Mouse (Mus musculus): ENCODE measurements around the gene Rasgef1c. TPM values are rescaled to one million over a fixed set of nuclear protein-coding genes. Genes with fewer than 3 reads are reported as not detected.

The Rasgef1c gene
- polyA plus RNA-seq, 1 experiment: not detected

DNA sequence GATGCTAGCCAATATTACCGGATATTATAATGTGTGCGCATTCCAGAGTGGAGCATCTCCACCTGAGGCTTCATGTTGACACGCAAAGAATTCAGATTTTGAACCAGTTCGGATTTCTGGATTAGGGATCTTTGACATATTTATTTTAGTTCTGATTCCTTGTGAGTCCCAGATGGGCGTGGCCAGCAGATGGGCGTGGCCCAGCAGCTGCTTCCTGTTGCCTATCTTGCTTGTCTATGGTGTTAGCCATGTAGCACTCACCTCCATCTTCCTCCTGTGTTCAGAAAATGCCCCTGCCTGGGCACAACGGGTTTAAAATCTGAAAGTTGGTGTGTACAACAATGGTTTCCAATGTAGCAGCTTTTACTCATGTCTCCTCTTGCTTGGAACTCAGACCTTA lies 24.5 kb downstream of the Rasgef1c start:
- H3K79me2 ChIP-seq (ENCODE audit: control insufficient read depth, insufficient read depth): no peaks in the 10 kb centered on the region
- H3K36me3 ChIP-seq (ENCODE audit: control insufficient read depth, insufficient read depth): no peaks in the 10 kb centered on the region
- H3K4me3 ChIP-seq (ENCODE audit: insufficient read depth, poor library complexity, severe bottlenecking): no peak overlapping the region
- peaks cover 43% of the 10 kb centered on the region for H3K27me3 ChIP-seq (ENCODE audit: control insufficient read depth, insufficient read depth, insufficient read length)
- no peak for TF ChIP-seq MAX (IDR thresholded peaks at IDR 0.05)
- no peaks in the 10 kb centered on the region for H3K79me3 ChIP-seq (ENCODE audit: low read depth)
- H3ac ChIP-seq (ENCODE audit: control insufficient read depth, insufficient read length, low read depth): no peak overlapping the region

- Histone ChIP-seq H3K79me2 (ENCODE audit: control insufficient read depth, insufficient read depth) (no peaks in the 10 kb centered on the region), H3ac (ENCODE audit: control insufficient read depth, insufficient read length, low read depth) (no peak overlapping the region), H3K27me3 (ENCODE audit: control insufficient read depth, insufficient read depth, insufficient read length) (peaks cover 35% of the 10 kb centered on the region), H3K4me3 (ENCODE audit: insufficient read depth, poor library complexity, severe bottlenecking) (no peak overlapping the region), H3K79me3 (ENCODE audit: low read depth) (no peaks in the 10 kb centered on the region), H3K36me3 (ENCODE audit: control insufficient read depth, insufficient read depth) (no peaks in the 10 kb centered on the region)
- TF ChIP-seq MAX (IDR thresholded peaks at IDR 0.05): no peak
Measured at GRCm38 (mm10) chr11:49927169-49927568, 25.5 kb downstream of the Rasgef1c start.

DNA sequence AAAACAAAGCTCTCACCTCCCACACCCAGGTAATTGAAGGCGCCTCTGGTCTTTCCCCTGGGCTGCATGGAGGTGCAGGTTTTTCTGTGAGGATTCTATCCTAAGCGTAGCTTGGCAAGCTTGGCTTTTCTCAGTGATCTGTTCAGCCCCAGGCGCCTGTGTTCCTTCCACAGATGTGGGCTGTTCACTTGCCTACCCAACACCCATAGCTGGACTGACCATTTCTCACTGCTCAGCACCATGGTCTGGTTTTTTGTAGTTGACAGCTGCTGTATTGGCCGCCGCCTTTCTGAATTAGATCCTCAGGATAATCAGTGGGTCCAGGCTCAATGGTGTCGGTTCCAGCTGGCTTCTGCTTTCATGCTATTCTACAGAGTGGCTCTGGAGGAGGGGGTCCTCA lies 26.0 kb downstream of the Rasgef1c start:
- TF ChIP-seq MYOD1 (IDR thresholded peaks at IDR 0.05; ENCODE audit: control insufficient read depth, insufficient read length, low read depth) (no peak), MYOG (IDR thresholded peaks at IDR 0.05; ENCODE audit: control insufficient read depth, extremely low read depth, insufficient read length) (no peak), USF1 (IDR thresholded peaks at IDR 0.05; ENCODE audit: low read depth) (no peak), MAX (IDR thresholded peaks at IDR 0.05) (no peak), CTCF (IDR thresholded peaks at IDR 0.05; ENCODE audit: control insufficient read depth, insufficient read depth, insufficient read length) (no peak), FOSL1 (IDR thresholded peaks at IDR 0.05; ENCODE audit: insufficient read depth, low read length, poor library complexity, severe bottlenecking) (no peak), CEBPB (IDR thresholded peaks at IDR 0.05; ENCODE audit: low read depth) (no peak)
- Histone ChIP-seq H3ac (ENCODE audit: control insufficient read depth, insufficient read length, low read depth) (no peak overlapping the region), H3K79me2 (ENCODE audit: control insufficient read depth, insufficient read depth) (no peaks in the 10 kb centered on the region), H3K79me3 (ENCODE audit: low read depth) (no peaks in the 10 kb centered on the region), H3K4me3 (ENCODE audit: insufficient read depth, poor library complexity, severe bottlenecking) (no peak overlapping the region), H3K36me3 (ENCODE audit: control insufficient read depth, insufficient read depth) (no peaks in the 10 kb centered on the region), H3K27me3 (ENCODE audit: control insufficient read depth, insufficient read depth, insufficient read length) (peaks cover 30% of the 10 kb centered on the region)

DNA sequence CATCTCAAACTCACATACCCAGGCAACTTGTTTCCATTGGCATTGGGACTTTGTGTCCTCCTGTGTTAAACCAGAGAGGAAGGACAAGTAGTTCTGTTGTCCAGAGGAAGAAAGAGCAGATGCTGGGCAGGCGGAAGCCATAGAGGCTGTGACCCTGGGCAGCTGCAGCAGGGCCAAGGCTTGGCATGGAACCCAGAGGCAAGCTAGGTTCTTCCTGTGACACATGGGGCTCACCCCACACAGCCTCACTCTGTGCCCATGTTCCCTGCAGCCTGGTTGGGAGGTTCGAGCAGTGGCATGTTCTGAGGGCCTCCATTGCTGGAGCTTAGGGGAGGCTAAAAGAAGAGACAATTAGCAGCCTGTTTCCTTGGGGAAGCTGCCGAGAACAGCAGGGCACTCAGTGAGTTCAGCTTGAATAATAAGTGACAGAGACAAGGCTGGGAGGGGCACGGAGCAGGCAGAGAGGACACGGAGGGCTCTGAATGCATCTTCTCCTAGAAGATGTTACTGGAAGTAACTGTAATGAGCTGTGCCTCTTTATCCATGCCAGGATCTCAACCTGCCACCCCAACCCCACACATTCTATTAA lies 29.5 kb downstream of the Rasgef1c start:
- TF ChIP-seq FOSL1 (IDR thresholded peaks at IDR 0.05; ENCODE audit: insufficient read depth, low read length, poor library complexity, severe bottlenecking): no peak
- Histone ChIP-seq H3K36me3 (ENCODE audit: control insufficient read depth, insufficient read depth) (no peaks in the 10 kb centered on the region), H3ac (ENCODE audit: control insufficient read depth, insufficient read length, low read depth) (no peak overlapping the region), H3K27me3 (ENCODE audit: control insufficient read depth, insufficient read depth, insufficient read length) (peaks cover 30% of the 10 kb centered on the region), H3K79me2 (ENCODE audit: control insufficient read depth, insufficient read depth) (no peaks in the 10 kb centered on the region), H3K79me3 (ENCODE audit: low read depth) (no peaks in the 10 kb centered on the region), H3K4me3 (ENCODE audit: insufficient read depth, poor library complexity, severe bottlenecking) (no peak overlapping the region)

DNA sequence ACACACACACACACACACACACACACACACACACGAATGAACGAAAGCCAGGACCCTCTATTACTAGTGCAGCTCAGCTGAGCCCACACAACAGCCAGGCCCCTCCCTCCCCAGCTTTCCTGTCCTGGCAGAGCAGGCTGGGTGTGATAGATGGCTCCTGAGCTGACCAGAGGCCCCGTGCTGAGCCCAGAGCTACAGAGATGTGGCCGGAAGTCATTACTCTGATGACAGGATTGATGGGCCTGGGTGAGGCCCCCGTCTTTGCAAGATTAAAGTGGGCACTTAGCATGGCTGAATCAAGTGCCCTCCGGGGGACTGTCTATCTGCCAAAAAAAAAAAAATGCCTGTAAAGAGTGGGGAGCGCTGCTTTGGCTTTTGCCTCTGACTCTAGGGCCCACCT lies 30.2 kb downstream of the Rasgef1c start:
- H3K79me2 ChIP-seq (ENCODE audit: control insufficient read depth, insufficient read depth): no peaks in the 10 kb centered on the region
- no peak overlapping the region for H3K4me3 ChIP-seq (ENCODE audit: insufficient read depth, poor library complexity, severe bottlenecking)
- no peak overlapping the region for H3ac ChIP-seq (ENCODE audit: control insufficient read depth, insufficient read length, low read depth)
- no peaks in the 10 kb centered on the region for H3K79me3 ChIP-seq (ENCODE audit: low read depth)
- TF ChIP-seq MAX (IDR thresholded peaks at IDR 0.05) (no peak), MYOG (IDR thresholded peaks at IDR 0.05; ENCODE audit: control insufficient read depth, extremely low read depth, insufficient read length) (no peak), CEBPB (IDR thresholded peaks at IDR 0.05; ENCODE audit: low read depth) (no peak), MYOD1 (IDR thresholded peaks at IDR 0.05; ENCODE audit: control insufficient read depth, insufficient read length, low read depth) (no peak), USF1 (IDR thresholded peaks at IDR 0.05; ENCODE audit: low read depth) (no peak), FOSL1 (IDR thresholded peaks at IDR 0.05; ENCODE audit: insufficient read depth, low read length, poor library complexity, severe bottlenecking) (no peak), CTCF (IDR thresholded peaks at IDR 0.05; ENCODE audit: control insufficient read depth, insufficient read depth, insufficient read length) (no peak)
- no peaks in the 10 kb centered on the region for H3K36me3 ChIP-seq (ENCODE audit: control insufficient read depth, insufficient read depth)
- H3K27me3 ChIP-seq (ENCODE audit: control insufficient read depth, insufficient read depth, insufficient read length): peaks cover 27% of the 10 kb centered on the region

GRCm38 (mm10) chr11:49933811-49934210 lies 32.2 kb downstream of the Rasgef1c start:
- peaks cover 21% of the 10 kb centered on the region for H3K27me3 ChIP-seq (ENCODE audit: control insufficient read depth, insufficient read depth, insufficient read length)
- no peaks in the 10 kb centered on the region for H3K79me2 ChIP-seq (ENCODE audit: control insufficient read depth, insufficient read depth)
- no peak for TF ChIP-seq MAX (IDR thresholded peaks at IDR 0.05)
- TF ChIP-seq MYOG (IDR thresholded peaks at IDR 0.05; ENCODE audit: control insufficient read depth, extremely low read depth, insufficient read length): no peak
- TF ChIP-seq CEBPB (IDR thresholded peaks at IDR 0.05; ENCODE audit: low read depth): no peak
- TF ChIP-seq USF1 (IDR thresholded peaks at IDR 0.05; ENCODE audit: low read depth): no peak
- TF ChIP-seq FOSL1 (IDR thresholded peaks at IDR 0.05; ENCODE audit: insufficient read depth, low read length, poor library complexity, severe bottlenecking): no peak
- no peak for TF ChIP-seq CTCF (IDR thresholded peaks at IDR 0.05; ENCODE audit: control insufficient read depth, insufficient read depth, insufficient read length)

More at GRCm38 (mm10) chr11:49933811-49934210, 32.2 kb downstream of the Rasgef1c start:
- H3ac ChIP-seq (ENCODE audit: control insufficient read depth, insufficient read length, low read depth): no peak overlapping the region
- H3K79me3 ChIP-seq (ENCODE audit: low read depth): no peaks in the 10 kb centered on the region
- no peaks in the 10 kb centered on the region for H3K36me3 ChIP-seq (ENCODE audit: control insufficient read depth, insufficient read depth)
- no peak overlapping the region for H3K4me3 ChIP-seq (ENCODE audit: insufficient read depth, poor library complexity, severe bottlenecking)

Data from C2C12 (cell line).